In genomic region chr9:118592585-118593249, GRCm38 (mm10) we compare ENCODE assay signal across 8 mouse cellular contexts. TPM values are rescaled to one million over a fixed set of nuclear protein-coding genes. Genes with fewer than 3 reads are reported as not detected.
DNase-seq lines count a peak whose midpoint lies in the region; ATAC-seq and TF ChIP-seq lines count a peak whose summit lies in the region.

No protein-coding gene starts in this region.

- H3K4me3 ChIP-seq in forebrain, embryonic 11.5 days (ENCODE audit: low read depth, low read length): no peak overlapping the region
- H3K4me3 ChIP-seq in forebrain, embryonic 16.5 days (replicated peaks; ENCODE audit: low read length): no peak overlapping the region
- H3K4me3 ChIP-seq in ES-E14 (ENCODE audit: insufficient read depth in 1 of 2, low read depth in 1 of 2, low read length in 2 of 2, poor library complexity in 1 of 2, severe bottlenecking in 1 of 2): no peak overlapping the region
- H3K4me3 ChIP-seq in lung, adult 2 months (replicated peaks; ENCODE audit: extremely low read depth, low read depth, low read length): no peak overlapping the region

- TF ChIP-seq CTCF in lung, adult 2 months (IDR thresholded peaks at IDR 0.05; ENCODE audit: insufficient read depth, low read length): no peak

- H3K9ac ChIP-seq in forebrain, embryonic 11.5 days (ENCODE audit: low read length): no peak overlapping the region
- no peak overlapping the region for H3K9ac ChIP-seq in forebrain, embryonic 16.5 days (replicated peaks; ENCODE audit: low read depth, low read length)
- no peak overlapping the region for H3K9ac ChIP-seq in ES-E14 (ENCODE audit: insufficient read depth, low read depth, low read length, poor library complexity, severe bottlenecking)

- TF ChIP-seq POLR2A in lung, adult 2 months (IDR thresholded peaks at IDR 0.05; ENCODE audit: borderline replicate concordance, extremely low read depth, low read depth, low read length): no peak

- in situ Hi-C loops in ES-E14 (cut with MboI; ENCODE audit: low sequenced_read_pairs in 2 of 2, unreplicated experiment in 2 of 2): loop anchor here in 1 of 2 experiments (25.0 kb wide), 1 partner anchor 320 kb away; no protein-coding TSS in a partner anchor

- DNase-seq in forebrain, embryonic 11.5 days (ENCODE audit: low spot score): peak; percentile 75
- peak; percentile 43 for DNase-seq in ES-E14 (ENCODE audit: low read depth, low spot score)
- DNase-seq in kidney, adult 9 months: peak; percentile 74
- DNase-seq in lung, adult 2 months: peak; percentile 59
- DNase-seq in T-cell, adult 2 months (ENCODE audit: low spot score): no peak
- DNase-seq in adrenal gland, adult 2 months: no peak

- no peak overlapping the region for H3K27ac ChIP-seq in forebrain, embryonic 11.5 days (ENCODE audit: low read depth, low read length)
- no peak overlapping the region for H3K27ac ChIP-seq in forebrain, embryonic 16.5 days (ENCODE audit: low read length)
- H3K27ac ChIP-seq in ES-E14 (ENCODE audit: insufficient read depth, low read depth, low read length, poor library complexity, severe bottlenecking): no peak overlapping the region

- ATAC-seq in forebrain, embryonic 11.5 days (replicated peaks; ENCODE audit: low FRiP score): peak; percentile 60; the same call in 1 of the 2 replicates
- no peak for ATAC-seq in forebrain, embryonic 16.5 days
- ATAC-seq in frontal cortex, adult (ENCODE audit: low TSS enrichment): no peak

- H3K36me3 ChIP-seq in forebrain, embryonic 11.5 days (ENCODE audit: control insufficient read depth, insufficient read depth, low read length): no peaks in the 10 kb centered on the region
- no peaks in the 10 kb centered on the region for H3K36me3 ChIP-seq in forebrain, embryonic 16.5 days (ENCODE audit: control insufficient read depth, insufficient read depth)
- no peaks in the 10 kb centered on the region for H3K36me3 ChIP-seq in ES-E14 (ENCODE audit: control insufficient read depth, insufficient read depth, low read length, poor library complexity, severe bottlenecking)

- WGBS in forebrain, embryonic 11.5 days: 46% methylated on average over 13 of the region's 13 CpGs
- 48% methylated on average over 13 of the region's 13 CpGs for WGBS in forebrain, embryonic 16.5 days
- WGBS in lung, adult 2 months: 40% methylated on average over 13 of the region's 13 CpGs

- H3K9me3 ChIP-seq in forebrain, embryonic 11.5 days (ENCODE audit: control insufficient read depth, low read length): no peaks in the 10 kb centered on the region
- no peaks in the 10 kb centered on the region for H3K9me3 ChIP-seq in forebrain, embryonic 16.5 days (ENCODE audit: control insufficient read depth, low read length)
- H3K9me3 ChIP-seq in ES-E14 (ENCODE audit: control insufficient read depth, insufficient read depth, low read depth, low read length): no peaks in the 10 kb centered on the region

- H3K27me3 ChIP-seq in forebrain, embryonic 11.5 days (ENCODE audit: control insufficient read depth, insufficient read depth, low read length): no peaks in the 10 kb centered on the region
- no peaks in the 10 kb centered on the region for H3K27me3 ChIP-seq in forebrain, embryonic 16.5 days (replicated peaks; ENCODE audit: control insufficient read depth, insufficient read depth, low read length)

- H3K4me1 ChIP-seq in forebrain, embryonic 11.5 days (replicated peaks; ENCODE audit: control insufficient read depth, insufficient read depth, low read length): no peaks in the 10 kb centered on the region
- peaks cover 5% of the 10 kb centered on the region; the same call in 1 of the 2 replicates for H3K4me1 ChIP-seq in forebrain, embryonic 16.5 days (replicated peaks; ENCODE audit: control insufficient read depth, insufficient read depth, low read length)
- H3K4me1 ChIP-seq in ES-E14 (ENCODE audit: control insufficient read depth in 2 of 2, insufficient read depth in 2 of 2, low read length in 2 of 2, poor library complexity in 1 of 2): peaks cover 0 to 3% of the 10 kb centered on the region in 2 experiments; a peak in 1 of 4 replicates
- H3K4me1 ChIP-seq in lung, adult 2 months (ENCODE audit: control insufficient read depth, insufficient read depth, low read length): no peaks in the 10 kb centered on the region

- 0 out of 2 replicates have a peak overlapping the region, but pooled peaks have one; percentile 18 for H3K4me2 ChIP-seq in forebrain, embryonic 11.5 days (ENCODE audit: low read depth, low read length, severe bottlenecking)
- no peak overlapping the region for H3K4me2 ChIP-seq in forebrain, embryonic 16.5 days (ENCODE audit: low read length)

TF ChIP-seq in ES-E14, 5 proteins besides CTCF, POLR2A, EP300 and RAD21:
- TF ChIP-seq CHD2 (IDR thresholded peaks at IDR 0.05; ENCODE audit: low read depth, low read length) (no peak), MAFK (IDR thresholded peaks at IDR 0.05; ENCODE audit: insufficient read depth, low read depth, low read length) (no peak), HCFC1 (IDR thresholded peaks at IDR 0.05; ENCODE audit: borderline replicate concordance, insufficient read depth, low read length) (no peak), ZC3H11A (IDR thresholded peaks at IDR 0.05; ENCODE audit: borderline replicate concordance, low read depth, low read length) (no peak), ZNF384 (IDR thresholded peaks at IDR 0.05; ENCODE audit: low read depth, low read length) (no peak)
TF ChIP-seq in ES-E14: peak in this region for 0.

RNA-seq across cellular contexts. Expression of gene Itga9, which starts 13.8 kb away (rescaled TPM):
- polyA plus RNA-seq in forebrain, embryonic 11.5 days (2014; fragmentation: Nextera tagmentation; extraction: Ambion mirVana): 6.3 and 7.1 TPM in 2 replicates
- polyA plus RNA-seq in forebrain, embryonic 16.5 days (2015; fragmentation: Nextera tagmentation; extraction: Ambion mirVana): 0.73 and 1.2 TPM in 2 replicates
- total RNA-seq in ES-E14 (2012; rRNA removed): 19.7 and 43.7 TPM in 2 replicates
- 54.0 and 66.2 TPM in 2 replicates for polyA plus RNA-seq in lung, adult 2 months (2012; rRNA removed)
- 10 to 100 TPM; 43.4 to 58.9 TPM for total RNA-seq in adrenal gland, adult 2 months (2021)
- polyA plus RNA-seq in adrenal gland, adult 2 months (2012; rRNA removed): 67.2 and 95.2 TPM in 2 replicates

Comparison
In these comparisons a context has a peak if more than half of its experiments do, and no peak if none do; other contexts are left out.
1. DNase-seq: peak in forebrain, embryonic 11.5 days (single experiment), ES-E14 (single experiment), kidney, adult 9 months (single experiment) and lung, adult 2 months (single experiment); none in T-cell, adult 2 months (single experiment) and adrenal gland, adult 2 months (single experiment).